Mouse (Mus musculus) layer of hippocampus, postnatal 10 days (tissue): ENCODE measurements around the gene Senp8. TPM values are rescaled to one million over a fixed set of nuclear protein-coding genes. Genes with fewer than 3 reads are reported as not detected.
"Not testable (repeated sequence)": the region's sequence is repeated elsewhere in the genome, so short reads cannot be mapped to it uniquely, and the experiment has no call there.

Source experiments
- DNase-seq, 2 experiments: peaks; one replicate each; pipeline ENCODE4 v3.0.0; 2021; ENCODE audit warnings: low spot score in 2 of 2
- long read RNA-seq: library from polyadenylated mRNA; stranded (forward); transcript quantifications from one replicate; pipeline ENCODE4 v2.0.0, GENCODE M21; 2023
- total RNA-seq, 2 experiments: library from RNA; stranded (reverse); gene quantifications; 2 replicates each; pipeline ENCODE4 v1.2.3; 2021

Gene Senp8
- total RNA-seq: 1 to 10 TPM; 5.1 to 6.8 TPM
- long read RNA-seq, partial matches to known transcripts: 0 of 2 reads
- long read RNA-seq, other reads (novel, unspliced or antisense): 2 of 2 reads

DNA sequence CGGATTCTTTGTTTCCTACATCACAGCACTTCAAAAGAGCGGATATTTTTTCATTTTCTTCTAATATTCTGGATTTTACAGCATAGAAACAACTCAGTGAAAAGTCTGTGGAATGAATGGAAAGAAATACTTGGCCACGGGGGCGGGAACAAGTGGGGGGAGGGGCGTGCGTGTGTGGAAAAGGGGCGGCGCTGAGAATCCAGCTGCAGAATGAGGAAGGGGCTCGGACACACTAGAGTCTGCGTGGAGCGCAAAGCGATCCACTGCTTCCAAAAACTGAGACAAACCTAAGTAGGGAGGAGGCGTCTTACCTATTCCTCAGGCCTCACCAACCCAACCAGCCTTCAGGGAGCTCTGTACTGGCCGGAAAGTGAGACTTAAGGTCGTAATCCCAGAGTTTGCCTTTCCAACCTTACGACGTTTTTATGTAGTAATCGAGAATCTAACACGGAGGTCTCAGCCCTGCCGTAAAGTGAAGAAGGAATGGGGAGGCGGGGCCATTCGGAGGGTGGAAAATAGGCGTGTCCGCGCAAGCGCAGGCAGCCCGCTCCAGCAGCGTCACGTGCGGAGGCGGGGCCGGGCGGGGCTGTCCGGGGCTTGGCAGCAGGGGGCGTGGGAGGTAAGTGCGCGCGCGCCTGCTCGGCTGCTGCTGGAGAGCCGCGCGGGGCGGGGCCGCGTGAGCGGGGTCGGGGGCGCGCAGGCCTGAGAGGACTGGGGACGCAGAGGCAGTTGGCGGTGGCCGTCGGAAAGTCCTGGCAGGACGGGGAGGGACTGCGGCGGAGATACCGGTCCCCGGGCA lies at the start of gene Senp8, which contains the start of gene Myo9a:
TSS of gene Senp8 (minus strand) at position 444 of the 799 bp plus-strand sequence.
TSS of gene Myo9a (plus strand) at position 630 of the 799 bp plus-strand sequence.
- DNase-seq: peak; percentile 99 to 100

- not testable (repeated sequence) for DNase-seq
Observed at GRCm38 (mm10) chr9:59766966-59767461, 16.5 kb upstream of the Senp8 start.

DNA sequence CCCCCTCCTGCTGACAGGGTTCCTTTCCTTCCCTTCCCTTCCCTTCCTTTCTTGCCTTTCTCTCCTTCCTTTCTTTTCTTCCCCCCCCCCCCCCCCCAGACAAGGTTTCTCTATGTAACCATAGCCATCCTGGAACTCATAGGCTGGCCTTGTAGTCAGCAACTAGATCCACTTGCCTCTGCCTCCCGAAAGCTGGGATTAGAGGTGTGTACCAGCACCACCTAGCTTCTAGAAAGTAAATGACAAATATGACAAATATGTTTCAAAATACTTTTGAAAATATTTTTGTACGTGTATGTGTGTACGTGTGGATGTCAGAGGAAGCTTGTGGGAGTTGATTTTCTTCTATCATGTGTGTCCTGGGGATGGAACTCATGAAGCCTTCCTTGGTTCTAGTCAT lies 10.0 kb upstream of the Senp8 start:
- DNase-seq: no peak

DNA sequence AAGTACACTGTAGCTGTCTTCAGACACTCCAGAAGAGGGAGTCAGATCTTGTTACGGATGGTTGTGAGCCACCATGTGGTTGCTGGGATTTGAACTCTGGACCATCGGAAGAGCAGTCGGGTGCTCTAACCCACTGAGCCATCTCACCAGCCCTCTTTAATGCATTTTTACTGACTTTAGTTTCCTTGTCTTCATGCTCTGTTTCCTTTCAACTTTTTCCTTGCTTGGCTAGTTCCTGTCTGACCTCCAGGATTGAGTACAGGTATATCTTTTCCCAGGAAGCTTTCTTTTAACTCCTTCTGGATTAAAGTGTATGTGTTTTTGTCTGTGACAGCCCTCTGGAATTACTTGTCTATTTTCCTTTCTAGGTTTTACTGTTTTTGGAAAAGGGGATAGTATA lies 6.5 kb upstream of the Senp8 start:
- DNase-seq: not testable (repeated sequence)

- DNase-seq: no peak
Observed at GRCm38 (mm10) chr9:59755199-59755598, 4.7 kb upstream of the Senp8 start.

DNA sequence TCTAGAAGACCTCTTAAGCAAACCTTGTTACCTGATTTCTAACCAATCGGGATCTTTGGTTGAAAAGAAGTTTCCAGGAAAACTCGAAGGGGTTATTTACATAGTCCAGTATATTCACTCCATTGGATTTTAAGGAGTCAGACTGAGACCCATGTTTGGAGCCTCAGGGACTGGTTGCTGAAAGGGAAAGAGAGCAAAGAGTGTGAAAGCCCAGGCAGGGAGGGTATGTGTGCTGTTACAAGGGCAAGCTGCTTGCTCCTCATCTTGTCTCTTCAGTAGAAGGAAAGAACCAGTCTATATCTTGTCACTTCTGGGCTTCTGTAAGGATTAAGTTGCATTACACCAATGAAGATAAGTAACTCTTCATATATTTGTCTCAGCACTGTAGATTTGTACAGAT lies 1.5 kb upstream of the Senp8 start:
- no peak for DNase-seq

DNA sequence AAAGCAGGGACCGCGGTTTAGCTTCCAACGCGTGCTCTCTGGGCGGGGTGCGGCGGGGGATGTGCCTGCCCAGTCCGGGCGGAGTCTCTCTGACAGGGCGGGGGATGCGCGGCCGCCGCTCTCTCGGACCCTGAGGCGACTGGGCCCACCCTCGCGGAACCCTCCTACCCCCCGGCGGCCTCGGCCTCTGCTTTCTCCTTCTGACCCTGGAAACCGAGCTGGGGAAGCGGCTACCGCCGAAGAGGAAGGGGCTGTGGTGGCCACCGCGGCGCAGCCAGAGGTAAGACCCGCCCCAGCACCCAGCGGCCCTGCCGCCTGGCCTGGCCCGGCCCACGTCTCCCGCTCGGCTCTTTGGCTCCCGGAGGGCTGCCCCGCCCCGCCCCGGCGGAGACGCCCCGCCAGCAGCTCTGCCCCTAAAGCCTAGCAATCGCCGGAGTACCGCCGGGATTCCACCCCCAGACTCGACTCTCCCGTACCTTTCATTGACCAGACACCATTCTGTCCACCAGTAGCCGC lies 614 bp upstream of the Senp8 start:
- peak in 1 of 2 experiments; percentile 84 for DNase-seq

GRCm38 (mm10) chr9:59749581-59750265 lies 787 bp downstream of the Senp8 start:
- DNase-seq: peak in 1 of 2 experiments; percentile 12

GRCm38 (mm10) chr9:59748969-59749368 lies 1.5 kb downstream of the Senp8 start:
- peak in 1 of 2 experiments; percentile 15 for DNase-seq

DNA sequence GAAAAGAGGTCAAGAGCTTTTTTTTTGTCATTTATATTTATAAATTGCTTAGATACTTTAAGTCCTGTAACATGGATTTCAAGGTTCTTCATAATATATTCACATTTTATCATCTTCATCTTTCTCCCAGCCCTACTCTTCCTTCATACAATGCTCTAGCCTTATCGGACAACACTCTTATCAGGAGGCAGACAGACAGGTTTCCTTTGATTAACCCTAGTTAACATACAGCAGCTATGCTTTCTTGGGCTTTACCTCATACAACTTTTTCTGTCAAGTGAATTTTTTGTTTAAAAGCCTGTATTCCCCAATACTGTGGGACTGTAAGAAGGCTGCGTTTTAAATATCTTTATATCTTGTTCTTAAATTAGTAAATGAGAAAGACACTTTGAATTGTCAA lies 2.1 kb downstream of the Senp8 start:
- DNase-seq: no peak

- DNase-seq: no peak
Observed at GRCm38 (mm10) chr9:59743903-59744302, 6.6 kb downstream of the Senp8 start.

GRCm38 (mm10) chr9:59740593-59740992 lies 9.9 kb downstream of the Senp8 start:
- no peak for DNase-seq

- no peak for DNase-seq
Observed at GRCm38 (mm10) chr9:59735394-59735793, 15.1 kb downstream of the Senp8 start.

- no peak for DNase-seq
Observed at GRCm38 (mm10) chr9:59733075-59733474, 17.4 kb downstream of the Senp8 start.

DNA sequence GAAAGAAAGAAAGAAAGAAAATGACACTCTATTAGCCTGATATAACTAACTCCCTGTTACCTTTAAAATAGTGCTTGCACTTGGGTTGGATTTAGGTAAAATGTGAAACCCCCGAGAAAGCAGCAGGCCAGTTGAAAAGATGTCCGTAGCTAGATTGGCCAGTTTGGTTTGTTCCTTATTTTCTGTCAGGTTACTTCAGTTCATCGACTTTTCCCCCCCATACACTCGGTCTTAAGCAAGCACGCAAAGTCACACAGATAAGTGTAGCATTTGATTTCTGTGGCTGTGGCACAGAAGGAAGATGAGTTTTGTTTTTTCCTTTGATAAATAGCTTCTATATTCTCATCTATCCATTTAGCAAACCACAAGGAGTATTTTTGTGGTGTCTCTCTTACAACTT lies 19.4 kb downstream of the Senp8 start:
- DNase-seq: no peak

DNA sequence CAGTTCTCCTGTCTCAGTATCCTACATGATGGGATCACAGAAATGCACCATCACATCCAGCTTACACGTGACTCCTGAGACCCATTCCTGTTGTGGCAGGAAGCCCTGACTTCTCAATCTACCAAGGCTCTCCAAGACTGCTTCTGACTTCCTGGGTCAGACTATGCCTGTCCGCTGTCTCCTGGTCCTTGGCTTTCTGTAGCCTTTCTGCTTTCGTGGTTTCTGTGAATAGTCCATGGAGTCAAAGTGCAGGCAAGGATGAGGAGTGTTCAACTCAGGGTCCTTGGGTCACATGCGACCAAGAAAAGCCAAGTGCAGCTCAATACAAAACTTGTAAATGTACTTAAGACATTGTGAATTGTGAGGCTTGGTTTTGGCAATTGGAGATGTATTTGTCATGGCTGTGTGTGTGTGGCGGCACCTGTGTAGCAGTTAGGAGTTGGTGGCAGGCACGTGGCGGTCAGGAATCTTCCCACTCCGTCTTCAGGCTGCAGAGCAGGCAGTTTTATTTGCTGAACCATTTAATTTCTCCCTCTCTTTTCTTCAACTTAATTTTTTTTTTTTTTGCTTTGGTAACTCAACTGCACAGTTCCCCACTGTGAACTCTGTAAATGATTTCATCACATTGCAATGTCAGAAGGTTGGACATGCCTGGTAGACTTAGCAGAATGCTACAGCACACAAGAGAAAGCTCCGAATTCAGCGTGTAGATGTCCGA lies 22.8 kb downstream of the Senp8 start:
- DNase-seq: no peak

DNA sequence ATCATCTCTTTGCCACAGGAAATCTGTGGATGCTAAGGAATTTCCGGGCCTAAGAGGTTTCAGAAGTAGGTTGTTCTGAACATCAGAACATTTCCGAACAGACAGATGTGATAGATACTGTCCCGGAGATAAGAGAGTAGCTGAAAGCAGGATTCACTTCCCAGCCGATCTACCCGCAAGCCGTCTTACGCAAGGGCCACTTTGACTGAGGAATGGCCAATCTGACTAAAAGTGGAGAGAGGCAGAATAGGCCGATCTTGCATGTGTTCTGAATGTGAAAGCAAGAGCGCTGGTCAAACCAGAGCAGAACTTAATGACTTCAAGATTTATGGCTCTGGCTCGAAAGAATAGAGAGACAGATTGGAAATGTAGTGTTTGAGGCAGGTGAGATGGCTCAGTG lies 25.0 kb downstream of the Senp8 start:
- DNase-seq: no peak

DNA sequence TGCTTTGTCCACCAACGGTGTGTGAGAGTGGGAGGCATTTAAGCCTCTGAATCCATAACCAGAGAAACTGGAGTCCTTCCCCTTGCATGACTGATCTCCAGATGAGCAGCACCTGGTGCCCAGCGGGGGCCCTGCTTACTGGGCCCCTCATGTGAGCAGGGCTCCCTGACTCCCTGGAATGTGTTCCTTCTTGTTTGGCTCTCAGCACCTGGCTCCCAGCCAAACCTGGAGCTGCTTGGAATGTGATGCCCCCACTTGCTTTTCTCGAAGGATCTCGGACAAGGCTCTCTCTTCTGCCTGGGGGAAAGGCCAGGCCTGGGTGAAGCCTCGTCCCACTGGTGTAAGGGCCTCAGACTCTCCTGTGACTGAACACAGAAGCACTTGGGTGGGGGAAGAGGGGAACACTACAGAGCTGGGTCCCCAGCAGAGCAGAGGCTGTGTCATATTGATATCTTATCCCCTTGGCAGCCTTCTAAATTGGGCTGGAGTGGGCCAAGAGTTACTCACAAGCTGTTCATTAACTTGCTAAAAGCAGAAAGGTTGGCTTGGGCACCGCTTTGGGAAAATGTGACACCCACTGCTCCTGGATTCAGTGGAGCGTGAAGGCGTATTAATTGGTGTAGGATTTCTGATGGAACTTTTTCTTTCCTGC lies 26.6 kb downstream of the Senp8 start:
- peak; percentile 44 to 52 for DNase-seq

DNA sequence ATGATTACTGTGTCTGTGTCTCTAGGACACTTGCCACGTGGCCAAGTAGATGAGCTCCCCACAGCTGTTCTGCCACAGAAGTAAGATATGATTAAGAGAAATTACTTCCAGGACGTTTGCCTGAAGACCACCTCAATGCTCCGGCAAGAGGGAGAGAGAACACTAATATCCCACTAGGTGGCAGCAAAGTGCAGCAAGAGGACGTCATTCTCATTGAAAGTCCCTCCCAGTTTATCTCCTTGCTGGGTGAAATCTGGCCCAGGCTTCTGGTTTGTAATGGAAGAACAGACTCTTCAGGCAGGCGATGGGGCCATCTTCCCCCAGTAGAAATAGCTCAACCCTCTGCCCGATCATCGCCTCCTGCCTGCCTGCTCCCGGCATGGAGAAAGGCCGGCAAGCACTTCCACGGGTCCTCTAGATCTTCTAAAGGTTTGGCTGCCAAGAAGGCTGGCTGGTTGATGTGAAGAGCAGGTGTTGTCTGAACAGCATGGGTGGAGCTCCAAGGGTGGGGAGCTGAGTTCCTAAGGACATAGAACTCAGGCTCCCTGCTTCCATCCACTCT lies 27.3 kb downstream of the Senp8 start:
- DNase-seq: peak; percentile 72 to 77

DNA sequence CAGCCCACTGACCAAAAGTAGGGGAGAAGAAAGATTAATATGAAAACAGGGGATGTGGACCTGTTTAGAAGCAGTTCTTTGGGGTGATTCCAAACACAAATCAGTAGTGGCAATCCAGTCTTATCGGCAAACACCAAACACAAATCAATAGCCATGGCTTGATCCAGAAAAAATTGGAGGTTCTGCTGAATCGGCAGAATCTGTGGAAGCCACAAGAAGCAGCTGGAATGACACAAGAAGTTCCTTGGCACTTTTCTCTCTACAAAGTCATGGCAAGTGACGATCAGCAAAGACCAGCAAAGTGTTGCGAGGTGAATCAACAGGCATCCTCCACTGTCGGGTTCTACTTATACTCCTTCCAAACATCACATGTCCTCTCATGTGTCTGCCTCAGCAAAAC lies 29.4 kb downstream of the Senp8 start:
- DNase-seq: no peak
